Mouse (Mus musculus): ENCODE results near the gene Yju2. TPM values are rescaled to one million over a fixed set of nuclear protein-coding genes. Genes with fewer than 3 reads are reported as not detected.
A peak's percentile ranks its signal among the peaks of the same experiment; 100 is the strongest.

Yju2 gene
- total and polyA plus RNA-seq, 3 experiments = 10.7 to 14.4 (median 12.9) TPM

DNA sequence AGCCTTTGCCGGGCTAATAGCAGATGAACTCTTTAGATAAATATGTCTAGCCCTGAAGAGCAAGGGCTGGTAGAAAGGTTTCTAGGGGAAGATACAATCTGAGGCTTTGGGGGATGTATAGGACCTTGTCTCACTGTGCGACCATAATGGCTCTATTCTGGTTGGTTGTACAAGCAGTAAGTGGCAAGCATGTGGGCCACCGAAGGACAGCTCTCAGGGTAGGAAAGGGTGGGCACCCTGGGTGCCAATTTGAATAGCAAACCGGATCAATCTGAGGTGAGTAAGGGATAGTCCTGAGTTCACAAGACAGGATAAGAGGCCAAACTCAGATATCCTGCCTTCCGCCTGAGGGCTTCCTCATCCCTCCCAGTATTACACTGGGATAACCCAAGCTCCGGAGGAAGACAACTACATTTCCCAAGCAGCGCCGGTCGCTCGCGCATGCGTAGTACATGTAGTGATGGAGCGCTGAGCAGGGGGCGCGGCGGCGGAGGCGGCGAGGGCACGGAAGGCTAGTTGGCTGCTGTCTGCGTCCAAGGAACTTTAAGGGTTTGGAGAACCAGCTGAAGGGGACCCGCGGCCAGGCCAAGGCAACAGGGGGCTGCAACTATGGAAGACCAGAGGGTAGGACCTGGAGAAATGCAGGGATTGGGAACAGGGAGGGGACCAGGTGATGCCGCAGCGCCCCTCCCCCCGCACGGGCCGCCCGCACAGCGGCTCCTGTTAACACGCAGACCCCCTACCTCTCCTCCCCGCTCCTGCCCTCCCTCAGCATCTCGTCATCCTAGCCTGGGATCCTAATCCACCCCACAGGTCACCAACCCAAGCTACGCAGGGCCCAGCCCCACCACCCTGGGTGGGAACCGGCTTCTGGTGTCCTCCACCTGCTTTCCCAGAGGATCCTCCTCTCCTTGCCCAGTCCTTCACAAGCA is 27.4 kb downstream of the Yju2 start, which contains the start of gene Fsd1:
Gene Fsd1, plus strand, starts transcription at position 480 of the 932 bp plus-strand sequence.
- dilution Hi-C loops (cut with MboI; ENCODE audit: extremely low pct_ligation_motif_present, extremely low pct_unique_long_range_greater_than_20kb, low sequenced_read_pairs) = no loop called here
- Histone ChIP-seq H3K27me3 (replicated peaks) (peaks cover 69% of the 10 kb centered on the region), H3K4me1 (ENCODE audit: control insufficient read depth in 1 of 2, insufficient read depth in 2 of 2) (no peaks in the 10 kb centered on the region), H3K9me3 (replicated peaks; ENCODE audit: low read length) (peaks cover 4% of the 10 kb centered on the region), H3K27ac (ENCODE audit: insufficient read depth, low read depth) (no peak within 1 kb of the TSS), H3K36me3 (replicated peaks in 1 of 2; ENCODE audit: control insufficient read depth in 1 of 2, insufficient read depth in 1 of 2, low read length in 1 of 2) (no peaks in the 10 kb centered on the region), H3K9ac (ENCODE audit: insufficient read depth, low read depth) (no peak within 1 kb of the TSS), H3K4me2 (ENCODE audit: insufficient read depth, low read depth, poor library complexity, severe bottlenecking) (peak within 1 kb of the TSS; percentile 46; the same call in 1 of the 2 replicates), H3K4me3 (replicated peaks in 1 of 3; ENCODE audit: low read depth in 2 of 3, low read length in 2 of 3, poor library complexity in 1 of 3) (no peak within 1 kb of the TSS), H3K79me2 (replicated peaks; ENCODE audit: control insufficient read depth, extremely low read depth, insufficient read depth, poor library complexity, severe bottlenecking) (no peaks in the 10 kb centered on the region)
- no peak for DNase-seq (ENCODE audit: extremely low read depth)
- TF ChIP-seq E2F4 (IDR thresholded peaks at IDR 0.05; ENCODE audit: insufficient replicate concordance, low read depth, low read length) (no peak), SIN3A (IDR thresholded peaks at IDR 0.05; ENCODE audit: low read length) (no peak), MYC (IDR thresholded peaks at IDR 0.05; ENCODE audit: low read depth, low read length) (no peak), NRF1 (IDR thresholded peaks at IDR 0.05; ENCODE audit: low read depth, low read length) (peak; percentile 81), UBTF (IDR thresholded peaks at IDR 0.05; ENCODE audit: low read depth, low read length) (no peak), HCFC1 (IDR thresholded peaks at IDR 0.05; ENCODE audit: low read depth, low read length) (peak; percentile 65), KAT2A (IDR thresholded peaks at IDR 0.05; ENCODE audit: insufficient replicate concordance, low read length) (no peak), ZKSCAN1 (IDR thresholded peaks at IDR 0.05; ENCODE audit: borderline replicate concordance, low read depth, low read length) (no peak), USF1 (IDR thresholded peaks at IDR 0.05; ENCODE audit: low read depth, low read length) (no peak)
- in situ Hi-C loops (cut with MboI; ENCODE audit: low pct_ligation_motif_present, low pct_unique_long_range_greater_than_20kb, low sequenced_read_pairs) = no loop called here

DNA sequence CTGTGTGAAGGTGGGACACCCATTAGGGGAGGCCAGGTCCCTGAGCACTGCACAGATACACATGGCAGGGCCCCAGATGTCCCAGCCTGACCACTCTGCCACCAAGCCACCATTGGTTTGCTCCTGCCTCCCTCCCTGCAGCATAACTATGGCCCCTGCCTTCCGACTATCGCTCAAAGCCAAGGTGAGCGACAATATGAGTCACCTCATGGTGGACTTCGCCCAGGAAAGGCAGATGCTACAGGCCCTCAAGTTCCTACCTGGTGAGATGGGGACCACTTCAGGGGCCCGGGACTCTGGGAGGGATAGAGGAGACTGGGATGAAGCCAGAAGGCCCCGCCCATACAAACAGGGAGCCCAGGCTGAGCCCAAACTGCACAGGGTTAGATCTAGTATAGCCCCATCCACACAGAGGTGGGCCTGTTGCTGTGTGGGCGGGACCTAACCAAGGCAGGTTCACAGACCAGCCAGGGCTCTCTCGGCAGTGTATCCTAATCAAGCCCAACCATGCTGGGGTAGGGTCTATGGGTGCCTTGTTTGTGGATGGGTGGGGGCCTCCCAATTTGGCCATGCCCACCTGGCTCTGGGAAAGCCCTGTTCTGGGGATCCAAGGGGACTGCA is 31.5 kb downstream of the Yju2 start:
- in situ Hi-C loops (cut with MboI; ENCODE audit: low pct_ligation_motif_present, low pct_unique_long_range_greater_than_20kb, low sequenced_read_pairs) = no loop called here

More for the DNA sequence above, 31.5 kb downstream of the Yju2 start:
- Histone ChIP-seq H3K27me3 (replicated peaks) (peaks cover 84% of the 10 kb centered on the region), H3K9ac (ENCODE audit: insufficient read depth, low read depth) (no peak overlapping the region), H3K4me3 (replicated peaks in 1 of 3; ENCODE audit: low read depth in 2 of 3, low read length in 2 of 3, poor library complexity in 1 of 3) (no peak overlapping the region), H3K36me3 (replicated peaks in 1 of 2; ENCODE audit: control insufficient read depth in 1 of 2, insufficient read depth in 1 of 2, low read length in 1 of 2) (no peaks in the 10 kb centered on the region), H3K4me2 (ENCODE audit: insufficient read depth, low read depth, poor library complexity, severe bottlenecking) (no peak overlapping the region), H3K79me2 (replicated peaks; ENCODE audit: control insufficient read depth, extremely low read depth, insufficient read depth, poor library complexity, severe bottlenecking) (no peaks in the 10 kb centered on the region), H3K9me3 (replicated peaks; ENCODE audit: low read length) (no peaks in the 10 kb centered on the region), H3K4me1 (ENCODE audit: control insufficient read depth in 1 of 2, insufficient read depth in 2 of 2) (no peaks in the 10 kb centered on the region), H3K27ac (ENCODE audit: insufficient read depth, low read depth) (no peak overlapping the region)
- no peak for DNase-seq (ENCODE audit: extremely low read depth)
- dilution Hi-C loops (cut with MboI; ENCODE audit: extremely low pct_ligation_motif_present, extremely low pct_unique_long_range_greater_than_20kb, low sequenced_read_pairs) = no loop called here
- TF ChIP-seq POLR2AphosphoS2 (IDR thresholded peaks at IDR 0.05; ENCODE audit: low read depth, low read length) = no peak
- no peak for TF ChIP-seq ETS1 (conservative IDR thresholded peaks at IDR 0.05; ENCODE audit: low read depth, low read length)
- no peak for TF ChIP-seq E2F4 (IDR thresholded peaks at IDR 0.05; ENCODE audit: insufficient replicate concordance, low read depth, low read length)
- TF ChIP-seq PAX5 (IDR thresholded peaks at IDR 0.05; ENCODE audit: low read length) = no peak
- TF ChIP-seq CTCF (conservative IDR thresholded peaks at IDR 0.05 in 1 of 2, IDR thresholded peaks at IDR 0.05 in 1 of 2; ENCODE audit: low read depth in 2 of 2, low read length in 2 of 2) = no peak
- TF ChIP-seq IRF4 (IDR thresholded peaks at IDR 0.05; ENCODE audit: low read depth, low read length) = no peak
- TF ChIP-seq BHLHE40 (IDR thresholded peaks at IDR 0.05; ENCODE audit: low read depth, low read length) = no peak
